Mouse (Mus musculus) liver, embryonic 16.5 days (tissue): ENCODE data around the gene March4. TPM values are rescaled to one million over a fixed set of nuclear protein-coding genes. Genes with fewer than 3 reads are reported as not detected.

Experiments used
- ATAC-seq: fragments of 200-750 bp; cut with Nextera tagmentation; 2 replicates; pipeline ENCODE4 v1.8.0; 2017; ENCODE audit warnings: low read depth, mild to moderate bottlenecking, moderate number of reproducible peaks, moderate library complexity
- H3K27ac ChIP-seq: fragments of 300-500 bp; sonication (generic); 2 replicates; pipeline ENCODE4 v1.5.1; 2014; ENCODE audit warnings: mild to moderate bottlenecking, low read length
- H3K27me3 ChIP-seq: fragments of 300-500 bp; sonication (generic); 2 replicates; pipeline ENCODE4 v1.6.1; 2014; ENCODE audit warnings: low read depth, low read length, mixed read lengths; ENCODE audit not compliant: control insufficient read depth, insufficient read depth
- H3K36me3 ChIP-seq: fragments of 300-500 bp; sonication (generic); 2 replicates; pipeline ENCODE4 v1.6.1; 2014; ENCODE audit warnings: mild to moderate bottlenecking; ENCODE audit not compliant: control insufficient read depth, insufficient read depth
- H3K4me1 ChIP-seq: fragments of 300-500 bp; sonication (generic); 2 replicates; pipeline ENCODE4 v1.6.1; 2014; ENCODE audit warnings: low read depth, low read length, mixed read lengths; ENCODE audit not compliant: control insufficient read depth
- H3K4me2 ChIP-seq: fragments of 300-500 bp; sonication (generic); 2 replicates; pipeline ENCODE4 v1.6.1; 2014; ENCODE audit warnings: low read depth, low read length, mixed read lengths
- H3K4me3 ChIP-seq: fragments of 300-500 bp; sonication (generic); 2 replicates; pipeline ENCODE4 v1.5.1; 2014; ENCODE audit warnings: low read depth, mild to moderate bottlenecking, low read length
- H3K9ac ChIP-seq: fragments of 300-500 bp; sonication (generic); 2 replicates; pipeline ENCODE4 v1.6.1; 2014; ENCODE audit warnings: low read depth, low read length
- H3K9me3 ChIP-seq: fragments of 300-500 bp; sonication (generic); replicated peaks from 2 replicates; pipeline ENCODE4 v1.6.1; 2016; ENCODE audit warnings: low read length; ENCODE audit not compliant: control insufficient read depth
- WGBS: fragments of 180-500 bp; shearing (Covaris S2); extraction: QIAGEN DNeasy Blood & Tissue Kit; methylation state at CpG from one replicate; pipeline ENCODE4 v1.1.7; 2014; ENCODE audit not compliant: insufficient replicate concordance; 5-methylcytosine and 5-hydroxymethylcytosine counted together
- polyA plus RNA-seq: library from polyadenylated mRNA; unstranded; fragments of >200 nt; fragmentation: Nextera tagmentation; extraction: Ambion mirVana; gene quantifications from 2 replicates; pipeline ENCODE4 v1.2.1, GENCODE M21; 2015

The March4 gene
- polyA plus RNA-seq, 1 experiment from 2014 or later = not detected

GRCm38 (mm10) chr1:72574608-72575007, 37.9 kb upstream of the March4 start:
- Histone ChIP-seq H3K27ac (no peak overlapping the region), H3K9ac (no peak overlapping the region), H3K9me3 (no peaks in the 10 kb centered on the region), H3K4me1 (no peaks in the 10 kb centered on the region), H3K27me3 (peaks cover 4% of the 10 kb centered on the region; the same call in 1 of the 2 replicates), H3K36me3 (no peaks in the 10 kb centered on the region), H3K4me3 (no peak overlapping the region), H3K4me2 (no peak overlapping the region)
- 41% methylated on average over 7 of the region's 7 CpGs for WGBS
- no peak for ATAC-seq

GRCm38 (mm10) chr1:72574047-72574446, 37.3 kb upstream of the March4 start:
- no peaks in the 10 kb centered on the region for H3K4me1 ChIP-seq
- WGBS = 62% methylated on average over 7 of the region's 7 CpGs
- ATAC-seq = no peak
- no peak overlapping the region for H3K9ac ChIP-seq
- H3K9me3 ChIP-seq = no peaks in the 10 kb centered on the region
- H3K27ac ChIP-seq = no peak overlapping the region
- H3K27me3 ChIP-seq = peaks cover 4% of the 10 kb centered on the region; the same call in 1 of the 2 replicates
- no peaks in the 10 kb centered on the region for H3K36me3 ChIP-seq
- no peak overlapping the region for H3K4me2 ChIP-seq
- no peak overlapping the region for H3K4me3 ChIP-seq

- no peak overlapping the region for H3K27ac ChIP-seq
- H3K4me1 ChIP-seq = no peaks in the 10 kb centered on the region
- ATAC-seq = no peak
- 60% methylated on average over 8 of the region's 8 CpGs for WGBS
- H3K9me3 ChIP-seq = no peaks in the 10 kb centered on the region
- no peak overlapping the region for H3K4me3 ChIP-seq
- no peaks in the 10 kb centered on the region for H3K27me3 ChIP-seq
- H3K9ac ChIP-seq = no peak overlapping the region
- H3K4me2 ChIP-seq = no peak overlapping the region
- no peaks in the 10 kb centered on the region for H3K36me3 ChIP-seq
Observed at GRCm38 (mm10) chr1:72568725-72569124, 32.0 kb upstream of the March4 start.

- Histone ChIP-seq H3K36me3 (no peaks in the 10 kb centered on the region), H3K27me3 (no peaks in the 10 kb centered on the region), H3K4me3 (no peak overlapping the region), H3K4me2 (no peak overlapping the region), H3K27ac (no peak overlapping the region), H3K4me1 (no peaks in the 10 kb centered on the region), H3K9ac (no peak overlapping the region), H3K9me3 (no peaks in the 10 kb centered on the region)
- 27% methylated on average over 9 of the region's 9 CpGs for WGBS
- ATAC-seq = no peak
Observed at GRCm38 (mm10) chr1:72567056-72567455, 30.3 kb upstream of the March4 start.

GRCm38 (mm10) chr1:72564334-72564962, 27.7 kb upstream of the March4 start:
- Histone ChIP-seq H3K4me3 (no peak overlapping the region), H3K36me3 (no peaks in the 10 kb centered on the region), H3K27me3 (no peaks in the 10 kb centered on the region), H3K9me3 (no peaks in the 10 kb centered on the region), H3K27ac (no peak overlapping the region), H3K9ac (no peak overlapping the region), H3K4me2 (no peak overlapping the region), H3K4me1 (no peaks in the 10 kb centered on the region)
- ATAC-seq = no peak
- WGBS = 39% methylated on average over 6 of the region's 6 CpGs

- Histone ChIP-seq H3K9me3 (no peaks in the 10 kb centered on the region), H3K4me3 (no peak overlapping the region), H3K4me1 (no peaks in the 10 kb centered on the region), H3K4me2 (no peak overlapping the region), H3K27ac (no peak overlapping the region), H3K9ac (no peak overlapping the region), H3K27me3 (no peaks in the 10 kb centered on the region), H3K36me3 (no peaks in the 10 kb centered on the region)
- ATAC-seq = no peak
- WGBS = 25% methylated on average over 2 of the region's 2 CpGs
Observed at GRCm38 (mm10) chr1:72558625-72559024, 21.9 kb upstream of the March4 start.

GRCm38 (mm10) chr1:72556471-72556870, 19.7 kb upstream of the March4 start:
- Histone ChIP-seq H3K4me3 (no peak overlapping the region), H3K27me3 (no peaks in the 10 kb centered on the region), H3K9me3 (no peaks in the 10 kb centered on the region), H3K36me3 (no peaks in the 10 kb centered on the region), H3K27ac (no peak overlapping the region), H3K9ac (no peak overlapping the region), H3K4me2 (no peak overlapping the region), H3K4me1 (no peaks in the 10 kb centered on the region)
- ATAC-seq = no peak
- 64% methylated on average over 3 of the region's 3 CpGs for WGBS

GRCm38 (mm10) chr1:72550317-72550716, 13.6 kb upstream of the March4 start:
- Histone ChIP-seq H3K4me2 (no peak overlapping the region), H3K4me1 (no peaks in the 10 kb centered on the region), H3K27ac (no peak overlapping the region), H3K9ac (no peak overlapping the region), H3K9me3 (no peaks in the 10 kb centered on the region), H3K4me3 (no peak overlapping the region), H3K27me3 (no peaks in the 10 kb centered on the region), H3K36me3 (no peaks in the 10 kb centered on the region)
- ATAC-seq = no peak
- 48% methylated on average over 2 of the region's 2 CpGs for WGBS

- Histone ChIP-seq H3K36me3 (no peaks in the 10 kb centered on the region), H3K9ac (no peak overlapping the region), H3K4me2 (no peak overlapping the region), H3K27me3 (peaks cover 29% of the 10 kb centered on the region), H3K4me3 (no peak overlapping the region), H3K27ac (no peak overlapping the region), H3K4me1 (no peaks in the 10 kb centered on the region), H3K9me3 (no peaks in the 10 kb centered on the region)
- 61% methylated on average over 5 of the region's 5 CpGs for WGBS
- no peak for ATAC-seq
Observed at GRCm38 (mm10) chr1:72538266-72538665, 1.5 kb upstream of the March4 start.
